In the genomic region with DNA sequence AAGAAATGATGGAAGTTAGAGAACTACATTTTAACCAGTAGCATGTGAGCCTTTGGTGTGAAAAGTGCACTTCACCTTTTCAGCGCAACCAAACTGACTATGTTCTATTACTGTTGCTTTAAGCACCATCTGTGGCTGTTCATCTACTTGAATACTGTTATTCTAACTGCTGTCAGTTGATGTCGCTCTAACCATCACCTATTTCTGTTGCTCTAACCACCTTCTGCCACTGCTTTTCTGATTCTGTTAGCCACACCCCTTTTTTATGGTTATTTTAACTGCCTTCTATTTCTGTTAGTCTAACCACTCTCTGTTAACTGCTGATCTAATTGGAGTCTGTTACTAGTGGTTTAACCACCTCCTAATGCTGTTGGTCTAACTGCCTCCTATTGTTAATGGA, we compare ENCODE assay signal across 24 mouse cellular contexts. TPM values are rescaled to one million over a fixed set of nuclear protein-coding genes. Genes with fewer than 3 reads are reported as not detected.
"Had no signal": no experiment of that assay in that cellular context is flagged by ENCODE, and none has a peak within 500 bp of the region (broad histone marks: within the 10 kb centered on the region; RNA-seq: fewer than 3 reads in every experiment).

No protein-coding gene starts in this region.

- DNase-seq: kidney, adult 8-10 months; kidney, postnatal 10 days; kidney, postnatal 36 days; liver, embryonic 13.5 days; lung, adult 2 months; lung, postnatal 36 days; retina, postnatal 1 day; right cerebral cortex, postnatal 25 days; spleen, adult 18-20 months; thymus, postnatal 25 days had no signal

- H3K27ac ChIP-seq: kidney, embryonic 15.5 days; limb, embryonic 10.5 days; limb, embryonic 13.5 days; liver, embryonic 13.5 days; midbrain, embryonic 10.5 days; midbrain, embryonic 13.5 days; neural tube, embryonic 13.5 days; stomach, embryonic 15.5 days had no signal

- H3K4me3 ChIP-seq: kidney, embryonic 15.5 days; limb, embryonic 10.5 days; limb, embryonic 13.5 days; liver, embryonic 13.5 days; megakaryocyte, embryonic 14.5 days; midbrain, embryonic 10.5 days; midbrain, embryonic 13.5 days; myocyte; neural tube, embryonic 13.5 days; stomach, embryonic 15.5 days had no signal

RNA-seq across cellular contexts. Expression of gene Hypm, which starts 11.9 kb away (rescaled TPM):
- total RNA-seq: layer of hippocampus, postnatal 25 days; left cerebral cortex, adult 18-20 months; left cerebral cortex, postnatal 25 days; monocyte, adult 5-6 weeks; neutrophil, adult 5-6 weeks had no signal

RNA-seq across cellular contexts. Expression of gene H2al3, which starts 14.7 kb away (rescaled TPM):
- total RNA-seq: layer of hippocampus, postnatal 25 days; left cerebral cortex, adult 18-20 months; left cerebral cortex, postnatal 25 days; monocyte, adult 5-6 weeks; neutrophil, adult 5-6 weeks had no signal

RNA-seq across cellular contexts. Expression of gene Sytl5, which starts 50.6 kb away (rescaled TPM):
- total RNA-seq: monocyte, adult 5-6 weeks; neutrophil, adult 5-6 weeks had no signal
